Mouse (Mus musculus) olfactory bulb, adult 2 months (tissue): ENCODE results near the gene Plcb4.

ENCODE experiments used
- CTCF ChIP-seq: fragments of 200-500 bp; IDR thresholded peaks from 2 replicates; pipeline ENCODE4 v1.5.1; 2012; ENCODE audit warnings: low read depth, mild to moderate bottlenecking, low read length, moderate library complexity; ENCODE audit not compliant: insufficient read depth
- POLR2A ChIP-seq: fragments of 200-500 bp; IDR thresholded peaks from 2 replicates; pipeline ENCODE4 v1.6.1; 2012; ENCODE audit warnings: mild to moderate bottlenecking, low read depth, low read length, moderate library complexity; ENCODE audit not compliant: insufficient read depth

DNA sequence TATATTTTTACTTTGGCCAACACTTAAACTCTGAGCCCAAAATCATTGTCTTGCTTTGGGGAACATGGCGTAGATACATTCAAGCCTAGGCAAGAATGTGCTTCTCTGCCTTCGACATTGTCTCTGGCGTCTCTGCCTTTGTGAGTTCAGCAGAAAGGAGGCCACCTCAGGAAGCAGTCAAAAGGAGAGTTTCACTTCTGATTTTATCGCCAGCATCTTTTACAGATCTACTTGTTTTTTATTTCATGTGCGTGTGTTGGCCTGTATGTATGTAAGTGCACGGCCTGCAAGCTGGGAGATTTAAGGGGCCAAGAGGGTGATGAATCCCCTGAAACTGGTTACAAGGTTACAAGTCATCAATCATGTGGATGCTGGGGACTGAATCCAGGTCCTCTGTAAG lies 6.8 kb upstream of the Plcb4 start:
- no peak for TF ChIP-seq CTCF
- TF ChIP-seq POLR2A = no peak
